Mouse (Mus musculus) testis, postnatal 14 days (tissue): ENCODE results near the gene Thumpd3.

ENCODE experiments used
- DNase-seq: peaks from one replicate; pipeline ENCODE4 v3.0.0; 2021; ENCODE audit warnings: low spot score

Thumpd3 gene

DNA sequence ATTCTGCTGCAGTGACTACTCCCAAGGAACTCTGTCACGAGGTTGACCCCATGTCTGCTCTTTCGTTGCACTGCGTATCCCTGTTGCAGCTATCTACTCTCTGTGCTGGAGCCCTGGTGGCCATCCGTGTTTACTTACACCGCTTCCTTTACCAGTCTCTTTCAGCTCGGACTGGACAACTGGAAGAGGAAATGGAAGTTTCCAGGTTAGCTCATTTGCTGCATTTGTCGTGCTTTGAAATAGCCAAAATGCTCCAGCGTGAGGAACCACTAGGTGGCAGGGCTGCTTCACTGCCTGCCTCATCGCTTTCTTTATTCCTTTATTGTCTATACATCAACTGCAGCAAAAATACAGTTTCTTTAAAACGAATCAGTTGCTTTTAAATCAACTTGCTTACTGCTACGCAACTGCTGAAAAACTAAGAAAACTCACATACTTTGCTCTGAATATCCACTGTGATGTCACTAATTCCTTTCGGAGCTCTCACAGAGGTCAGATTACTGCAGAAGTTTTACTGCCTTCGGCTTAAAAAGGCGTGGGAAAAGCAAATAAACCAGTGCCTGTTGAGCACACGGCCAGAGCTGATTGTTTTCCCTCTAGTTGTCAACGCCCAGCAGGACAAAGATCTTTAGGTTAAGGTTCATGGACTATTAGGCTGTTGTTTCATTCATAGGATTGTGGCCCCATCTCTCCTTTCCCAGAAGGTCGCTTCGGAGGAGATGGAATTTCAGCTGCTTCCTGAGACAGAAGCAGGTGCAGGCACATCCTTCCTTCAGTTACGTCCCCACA is 7.9 kb upstream of the Thumpd3 start:
- DNase-seq: no peak

DNA sequence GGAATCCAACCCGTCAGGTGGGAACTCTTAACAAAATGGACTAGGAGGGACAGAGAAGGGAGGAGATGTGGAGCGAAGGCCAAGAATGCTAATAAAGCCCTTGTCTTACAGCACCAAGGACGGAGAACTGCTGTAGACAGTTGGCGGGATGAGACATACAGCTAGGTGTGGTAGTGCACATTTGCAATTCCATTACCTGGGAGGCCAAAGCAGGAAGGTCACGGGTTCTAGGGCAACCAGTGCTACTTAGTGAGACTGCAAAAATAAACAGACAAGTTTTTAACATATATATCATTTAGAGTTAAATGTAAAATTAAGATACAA is 7.3 kb upstream of the Thumpd3 start:
- no peak for DNase-seq

DNA sequence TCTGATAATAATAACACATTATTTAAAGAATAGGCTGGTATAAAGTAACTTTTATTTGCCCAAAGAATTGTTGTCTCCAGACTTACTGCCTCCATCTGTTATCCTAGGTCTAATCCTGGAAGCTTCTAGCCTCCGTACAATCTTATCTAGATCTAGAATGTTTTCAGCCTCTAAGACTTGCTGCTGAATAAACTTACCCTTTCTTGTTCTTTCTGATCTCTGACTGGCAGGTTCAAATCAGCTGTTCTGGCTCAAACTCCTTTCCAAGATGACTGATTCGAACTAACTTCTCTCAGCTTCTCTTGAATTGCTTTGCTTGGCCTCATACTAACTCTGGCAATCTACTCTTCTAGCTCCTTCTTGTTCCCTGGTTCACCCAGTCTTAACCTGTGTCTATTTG is 5.7 kb upstream of the Thumpd3 start:
- DNase-seq: no peak

DNA sequence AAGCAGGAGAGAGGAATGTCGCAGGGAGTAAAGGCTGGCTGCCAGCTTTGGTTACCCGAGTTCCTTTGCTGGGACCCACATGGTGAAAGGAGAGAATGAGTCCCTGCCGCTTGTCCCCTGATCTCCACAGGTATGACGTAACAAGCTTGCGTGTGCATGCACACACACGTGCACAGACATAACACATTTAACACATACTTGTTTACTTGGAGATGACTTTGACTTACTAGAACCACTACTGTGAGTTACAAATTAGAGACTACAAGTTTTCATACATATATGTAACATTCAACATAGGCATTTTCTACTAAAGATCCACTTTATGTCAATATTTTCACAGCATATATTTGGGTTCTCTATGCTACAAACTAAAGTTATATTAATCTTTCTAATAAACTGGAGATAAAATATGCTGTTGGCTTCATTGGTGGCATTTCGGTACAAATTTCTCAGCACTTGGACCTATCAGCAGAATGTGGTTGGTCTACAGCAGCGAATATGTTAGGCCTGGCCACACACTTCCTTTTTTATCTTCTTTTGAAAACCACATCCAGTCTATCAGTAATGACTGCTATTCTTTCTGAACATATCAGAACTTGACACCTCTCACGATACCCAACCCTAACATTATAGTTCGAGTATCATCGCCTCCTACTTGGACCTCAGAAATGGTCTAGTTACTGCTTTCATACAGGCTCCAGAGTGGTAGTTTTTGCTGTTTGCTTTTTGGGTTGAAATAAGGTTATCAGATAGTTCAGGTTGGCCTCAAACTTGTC is 4.6 kb upstream of the Thumpd3 start:
- no peak for DNase-seq

DNA sequence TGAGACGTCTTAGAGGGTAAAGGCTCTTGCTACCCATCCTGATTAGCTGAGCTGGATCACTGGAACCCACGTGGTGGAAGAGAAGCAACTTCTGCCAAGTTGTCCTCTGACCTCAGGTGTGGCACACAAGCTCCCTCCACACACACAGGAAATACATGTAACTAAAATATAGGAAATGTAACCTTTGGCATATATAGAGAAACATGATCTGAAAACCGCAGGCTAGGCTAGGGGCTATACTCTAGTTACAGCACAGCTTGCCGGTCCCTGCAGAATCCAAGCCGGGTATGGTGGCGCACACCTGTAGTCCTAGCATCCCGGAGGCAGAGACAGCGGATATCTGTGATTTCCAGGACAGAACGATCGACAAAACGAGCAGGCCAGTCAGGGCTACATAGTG is 450 bp upstream of the Thumpd3 start:
- DNase-seq: peak; percentile 24

DNA sequence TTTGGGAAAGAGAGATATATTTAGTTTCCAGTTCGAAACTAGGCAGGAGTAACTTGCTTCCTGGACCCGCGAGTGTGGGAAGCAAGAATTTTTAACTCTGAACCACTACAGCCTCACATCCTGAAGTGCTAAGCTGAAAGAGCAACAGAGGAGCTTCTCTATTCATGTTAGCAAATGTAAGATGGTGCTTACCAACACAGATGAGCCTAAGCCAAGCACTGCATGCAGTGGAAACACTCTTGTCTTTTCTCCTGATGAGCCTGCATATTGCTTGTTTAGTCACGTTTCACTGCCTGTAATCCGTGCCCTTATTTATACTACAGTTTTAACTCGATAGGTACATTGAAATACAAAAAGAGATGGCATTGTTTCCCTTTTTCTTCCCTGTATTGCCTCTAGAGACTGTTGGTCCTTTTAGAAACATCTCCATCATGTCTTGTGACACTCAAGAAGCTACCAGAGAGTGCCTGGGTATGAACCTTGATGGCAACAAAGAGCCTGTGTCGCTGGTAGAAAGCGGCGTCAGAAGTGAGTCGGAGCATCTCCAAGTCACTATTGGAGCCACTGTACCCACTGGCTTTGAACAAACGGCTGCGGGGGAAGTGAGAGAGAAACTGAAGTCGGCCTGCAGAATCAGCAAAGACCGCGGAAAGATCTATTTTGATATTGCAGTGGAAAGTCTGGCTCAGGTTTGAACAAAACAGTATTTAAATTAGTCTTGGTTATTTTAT is 1.2 kb downstream of the Thumpd3 start:
- no peak for DNase-seq

DNA sequence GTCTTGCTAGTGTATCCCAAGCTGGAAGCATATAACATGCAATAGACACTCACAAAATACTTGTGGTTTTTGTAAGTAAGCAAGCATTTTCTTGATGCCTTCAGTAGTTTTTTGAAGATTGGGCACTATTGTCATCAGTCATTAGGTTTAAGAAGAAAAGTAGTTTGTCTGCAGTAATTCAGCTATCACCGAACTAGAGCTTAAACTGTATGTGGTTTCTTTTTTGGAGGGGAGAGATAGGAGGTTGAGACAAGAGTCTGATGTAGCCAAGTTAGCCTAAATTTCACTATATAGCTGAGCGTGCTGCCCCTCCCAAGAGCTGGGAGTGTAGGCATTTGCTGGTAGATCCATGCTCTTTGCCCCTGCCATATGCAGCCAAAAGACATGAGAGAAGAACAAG is 2.3 kb downstream of the Thumpd3 start:
- DNase-seq: no peak

DNA sequence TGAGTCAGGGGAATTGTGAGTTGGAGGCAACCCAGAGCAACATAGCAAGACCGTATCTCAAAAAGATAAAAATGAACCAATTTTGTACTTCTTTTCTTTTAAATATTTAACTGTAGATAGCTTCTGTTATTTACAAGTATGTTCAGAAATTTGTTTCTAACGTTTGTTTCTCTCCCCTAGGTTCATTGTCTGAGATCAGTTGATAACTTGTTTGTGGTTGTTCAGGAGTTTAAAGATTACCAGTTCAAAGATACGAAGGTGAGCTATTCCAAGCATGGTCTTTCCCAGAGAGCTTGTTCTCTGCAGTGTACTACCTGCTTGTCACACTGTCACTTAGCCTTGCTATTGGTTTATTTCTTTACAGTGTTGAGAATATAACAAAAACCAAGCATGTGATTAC is 3.1 kb downstream of the Thumpd3 start:
- DNase-seq: no peak

DNA sequence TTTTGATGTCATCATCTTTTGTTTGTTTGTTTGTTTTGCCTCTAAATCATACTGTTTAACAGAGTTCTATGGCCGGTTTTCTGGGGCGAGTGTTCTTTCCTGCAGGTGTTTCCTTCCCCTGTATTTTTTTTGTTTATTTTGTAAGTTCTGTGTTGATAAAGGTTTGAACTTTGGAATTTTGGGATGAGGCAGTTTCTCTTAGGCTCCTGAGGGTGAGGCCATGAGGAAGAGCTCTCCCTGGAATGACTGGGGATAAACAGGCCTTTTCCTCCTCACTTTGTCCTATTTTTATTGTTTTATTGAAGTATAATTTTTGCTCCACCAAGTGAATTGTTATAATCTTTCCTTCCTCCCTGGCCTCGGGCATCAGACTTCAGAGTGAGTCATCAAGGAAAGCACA is 6.9 kb downstream of the Thumpd3 start:
- DNase-seq: no peak

DNA sequence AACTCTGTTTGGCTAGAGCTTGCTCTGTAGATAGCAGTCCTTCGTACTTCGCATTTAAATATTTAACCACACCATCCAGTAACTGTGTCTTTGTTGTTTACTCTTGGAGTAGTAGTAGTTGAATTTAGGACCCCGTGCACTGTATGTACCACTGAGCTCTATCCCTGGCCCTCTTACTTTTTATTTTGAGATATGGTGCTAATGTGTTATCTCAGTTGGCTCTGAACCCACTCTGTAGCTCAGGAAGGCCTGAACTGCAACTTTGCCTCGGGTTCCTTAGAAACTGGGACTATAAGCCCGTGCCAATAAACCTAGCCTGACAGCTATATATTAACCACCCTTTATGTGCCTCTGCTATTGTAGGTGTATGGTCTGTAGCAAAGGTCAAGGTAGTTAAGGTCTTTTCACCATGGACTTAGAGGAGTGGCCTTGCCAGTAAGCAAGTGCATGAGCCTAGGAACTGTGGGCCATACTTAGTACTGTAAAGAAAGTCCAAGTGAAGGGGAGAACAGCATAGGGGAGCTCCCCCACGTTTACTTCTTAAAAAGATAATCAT is 8.6 kb downstream of the Thumpd3 start:
- DNase-seq: no peak

DNA sequence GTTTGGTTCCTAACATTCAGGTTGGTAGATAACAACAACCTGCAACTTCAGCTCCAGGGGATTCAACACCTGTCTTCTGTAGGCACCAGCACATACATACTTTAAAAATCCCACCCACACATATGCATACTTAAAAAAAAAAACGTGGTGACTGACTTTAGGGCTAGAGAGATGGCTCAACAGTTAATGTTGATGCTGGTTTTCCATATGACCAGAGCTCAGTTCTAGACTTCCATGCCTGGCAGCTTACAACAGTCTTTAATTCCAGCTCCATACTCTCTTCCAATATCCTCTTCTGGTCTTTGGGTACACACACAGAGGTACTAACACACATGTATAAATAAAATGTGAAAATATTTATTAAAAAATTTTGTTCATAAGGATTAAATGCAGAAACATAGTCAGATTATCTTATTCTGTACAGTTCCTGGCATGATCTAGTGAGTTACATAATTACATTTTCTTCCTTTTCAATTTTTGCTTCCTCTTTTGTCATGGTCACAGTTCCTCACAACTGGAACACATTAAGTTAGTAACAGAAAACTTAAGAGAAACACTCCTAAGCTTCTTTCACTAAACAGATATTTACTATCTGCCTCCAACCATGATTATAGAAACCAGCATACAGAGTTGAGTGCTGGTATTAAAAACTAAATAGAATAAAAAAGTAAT is 15.0 kb downstream of the Thumpd3 start:
- DNase-seq: no peak

DNA sequence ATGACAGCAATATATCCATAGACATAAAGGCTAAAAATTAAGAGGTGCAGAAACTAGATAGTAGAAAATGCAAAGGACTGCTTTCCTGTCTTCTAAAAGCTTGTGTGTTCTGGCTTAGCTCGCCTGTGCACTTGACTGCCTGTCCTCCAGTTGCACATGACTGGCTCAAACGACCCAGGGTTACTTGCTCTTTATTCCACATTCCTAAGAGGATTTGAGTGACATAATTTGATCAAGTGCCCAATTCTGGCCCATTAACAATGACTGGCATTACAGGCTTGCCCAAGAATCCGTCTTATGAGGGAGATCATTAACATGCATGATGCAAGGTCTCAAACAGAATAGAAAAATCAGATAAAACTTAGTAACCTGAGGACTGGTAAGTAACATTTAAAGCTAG is 16.2 kb downstream of the Thumpd3 start:
- DNase-seq: no peak

DNA sequence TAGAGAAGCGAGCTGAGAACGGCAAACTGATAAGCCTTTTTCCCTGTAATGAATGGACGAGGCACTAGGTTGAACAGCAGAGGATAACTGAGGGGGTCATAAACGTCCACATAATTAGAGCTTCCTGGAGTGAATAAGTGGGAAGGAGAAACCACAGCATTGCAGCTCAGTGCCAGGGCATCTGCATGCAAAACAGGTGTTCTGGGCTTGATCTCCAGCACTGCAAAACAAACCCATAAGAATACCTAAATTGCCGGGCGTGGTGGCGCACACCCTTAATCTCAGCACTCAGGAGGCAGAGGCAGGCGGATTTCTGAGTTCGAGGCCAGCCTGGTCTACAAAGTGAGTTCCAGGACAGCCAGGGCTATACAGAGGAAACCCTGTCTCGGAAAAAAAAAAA is 17.3 kb downstream of the Thumpd3 start:
- no peak for DNase-seq

DNA sequence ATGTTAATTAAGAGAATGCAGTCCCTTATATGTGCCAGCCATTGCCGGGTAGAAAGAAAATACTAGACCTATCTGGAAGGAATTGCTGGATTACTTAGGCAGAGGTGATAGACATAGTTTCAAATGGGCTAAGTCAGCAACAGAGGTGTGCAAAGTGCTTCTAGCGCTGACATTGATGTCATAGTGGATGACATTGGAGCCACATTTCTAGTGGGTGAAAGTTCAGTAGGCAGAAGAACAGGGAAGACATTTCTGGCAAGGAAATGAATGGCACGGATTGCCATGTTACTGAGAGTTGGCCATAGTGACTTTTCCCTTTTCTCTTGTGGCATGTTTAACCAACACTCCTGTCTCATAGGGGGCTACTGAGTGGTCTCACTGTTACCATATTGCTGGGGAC is 19.2 kb downstream of the Thumpd3 start:
- no peak for DNase-seq

DNA sequence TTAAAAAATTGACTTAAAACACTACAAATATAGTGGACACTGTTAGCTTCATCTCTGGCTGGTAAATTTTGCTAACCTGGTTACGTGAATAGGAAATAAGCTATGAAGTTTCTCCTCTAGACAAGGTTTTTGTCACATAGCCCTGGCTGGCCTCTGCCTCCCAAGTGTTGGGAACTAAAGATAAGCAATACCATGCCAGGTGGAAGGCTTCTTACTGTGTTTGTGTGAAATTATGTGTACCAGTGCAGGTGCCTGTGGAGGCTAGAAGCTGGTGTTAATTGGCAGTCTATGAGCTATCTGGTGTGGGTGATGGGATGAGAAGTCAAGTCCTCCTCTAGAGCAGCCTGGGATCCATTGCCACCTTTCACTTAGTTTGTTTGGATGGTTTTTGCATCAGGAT is 23.1 kb downstream of the Thumpd3 start:
- no peak for DNase-seq

DNA sequence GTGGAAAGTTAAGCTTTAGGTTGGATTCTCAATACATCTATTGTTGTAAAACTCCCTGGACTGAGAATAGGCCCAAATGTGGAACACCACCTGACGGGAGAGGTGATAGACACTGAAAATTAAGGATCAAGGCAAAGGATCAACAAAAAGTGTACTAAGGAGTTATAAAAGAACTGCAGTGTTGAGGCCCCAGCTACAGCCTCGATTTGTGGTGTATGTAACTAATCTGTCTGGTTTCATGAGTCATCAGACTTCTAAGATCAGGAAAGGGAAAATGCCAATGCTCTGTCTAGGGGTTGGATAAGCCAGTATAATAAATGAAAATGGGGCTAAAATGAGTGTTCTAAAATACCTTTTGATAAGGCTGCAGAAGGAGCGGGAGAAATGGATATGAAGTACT is 29.2 kb downstream of the Thumpd3 start:
- no peak for DNase-seq

DNA sequence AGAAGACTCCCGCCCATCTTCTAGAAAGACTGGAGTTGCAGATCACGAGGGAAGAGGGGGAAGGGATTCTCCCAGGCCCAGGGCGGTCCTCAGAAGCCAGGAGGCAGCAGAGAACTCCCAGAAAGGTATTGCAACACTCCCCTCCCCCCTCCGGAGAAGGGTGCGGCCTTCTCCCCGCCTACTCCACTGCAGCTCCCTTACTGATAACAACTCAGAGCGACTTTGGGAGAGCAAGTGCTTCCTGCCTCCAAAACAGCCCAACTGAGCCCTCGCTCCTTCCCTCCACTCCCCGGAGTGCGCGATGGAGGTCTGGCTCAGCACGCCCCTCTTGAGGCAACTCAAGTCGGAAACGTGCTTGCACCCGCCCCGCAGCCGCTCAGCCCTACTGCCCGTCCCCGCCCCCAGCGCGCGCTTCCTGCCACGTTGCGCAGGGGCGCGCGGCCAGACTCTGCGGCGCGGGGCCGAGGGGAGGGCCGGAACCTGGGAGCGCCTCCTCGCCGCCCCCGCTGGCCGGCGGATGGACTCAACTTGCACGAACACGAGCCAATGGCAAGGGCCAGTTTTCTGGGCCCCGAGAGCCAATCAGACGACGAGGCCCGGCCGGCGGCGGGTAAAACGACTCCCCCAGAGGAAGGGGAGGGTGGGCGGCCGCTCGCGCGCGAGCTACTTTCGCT is 30.1 kb downstream of the Thumpd3 start:
- peak; percentile 95 for DNase-seq

DNA sequence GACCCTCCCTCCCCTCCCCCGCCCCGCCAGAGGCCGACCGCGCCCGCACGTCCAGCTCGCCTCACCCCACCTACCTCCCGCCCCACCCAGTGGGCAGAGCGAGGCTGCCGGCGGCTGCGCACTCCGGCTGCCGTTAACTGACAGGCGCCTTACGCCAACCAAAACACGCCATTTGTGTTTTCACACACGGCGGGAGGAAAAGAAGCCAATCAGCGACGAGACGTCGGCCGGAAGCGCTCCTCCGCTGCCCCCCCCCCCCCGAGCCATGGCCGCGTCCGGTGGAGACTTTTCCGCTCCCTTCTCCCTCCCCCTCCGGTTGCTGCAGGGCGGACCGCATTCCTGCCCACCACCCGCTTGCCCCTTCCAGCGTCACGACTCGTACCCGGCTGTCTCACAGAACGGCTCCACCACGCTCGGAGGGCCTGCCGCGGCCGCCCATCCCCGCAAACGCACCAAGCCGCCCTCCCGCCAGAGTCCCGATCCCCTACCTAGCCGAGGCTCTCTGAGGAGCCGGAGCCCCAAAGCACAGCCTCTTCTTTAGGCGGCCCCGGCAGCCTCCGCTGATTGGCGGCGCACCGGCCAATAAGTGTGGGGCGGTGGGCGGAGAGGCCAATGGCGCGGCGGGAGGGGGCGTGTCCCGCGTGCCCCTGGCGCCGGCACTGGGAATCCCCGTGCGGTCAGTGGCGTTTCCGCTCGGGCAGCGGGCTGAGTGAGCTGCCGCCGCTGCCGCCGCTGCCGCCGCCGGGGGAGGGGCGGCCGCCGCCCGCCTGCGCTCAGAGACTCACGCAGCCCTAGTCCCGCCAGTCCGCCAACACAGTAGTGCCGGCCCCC is 30.9 kb downstream of the Thumpd3 start, which contains the start of gene Setd5:
Setd5 (plus strand) TSS at position 680 of the 831 bp plus-strand sequence.
- peak; percentile 98 for DNase-seq

DNA sequence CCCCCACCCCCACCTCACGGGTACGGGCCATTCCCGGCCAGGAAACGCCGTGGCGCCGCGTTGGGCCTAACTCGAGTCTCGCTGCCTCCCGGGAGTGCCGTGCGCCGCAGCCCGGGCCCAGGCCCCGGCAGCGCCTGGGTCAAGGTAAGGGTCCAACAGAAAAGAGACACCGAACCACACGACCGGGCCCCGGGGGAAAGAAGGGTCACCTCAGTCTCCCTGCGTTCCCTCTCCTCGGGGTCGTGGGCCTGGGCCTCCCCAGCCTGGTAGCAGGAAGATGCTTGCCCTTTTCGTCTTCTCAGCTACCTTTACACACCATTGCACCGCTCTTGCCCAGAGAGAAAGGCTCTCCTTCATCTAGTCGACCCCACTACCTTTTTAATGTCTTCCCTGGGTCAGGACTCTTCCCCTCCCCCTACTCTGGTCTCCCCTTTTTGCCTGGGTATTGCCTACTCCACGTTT is 31.6 kb downstream of the Thumpd3 start:
- no peak for DNase-seq

DNA sequence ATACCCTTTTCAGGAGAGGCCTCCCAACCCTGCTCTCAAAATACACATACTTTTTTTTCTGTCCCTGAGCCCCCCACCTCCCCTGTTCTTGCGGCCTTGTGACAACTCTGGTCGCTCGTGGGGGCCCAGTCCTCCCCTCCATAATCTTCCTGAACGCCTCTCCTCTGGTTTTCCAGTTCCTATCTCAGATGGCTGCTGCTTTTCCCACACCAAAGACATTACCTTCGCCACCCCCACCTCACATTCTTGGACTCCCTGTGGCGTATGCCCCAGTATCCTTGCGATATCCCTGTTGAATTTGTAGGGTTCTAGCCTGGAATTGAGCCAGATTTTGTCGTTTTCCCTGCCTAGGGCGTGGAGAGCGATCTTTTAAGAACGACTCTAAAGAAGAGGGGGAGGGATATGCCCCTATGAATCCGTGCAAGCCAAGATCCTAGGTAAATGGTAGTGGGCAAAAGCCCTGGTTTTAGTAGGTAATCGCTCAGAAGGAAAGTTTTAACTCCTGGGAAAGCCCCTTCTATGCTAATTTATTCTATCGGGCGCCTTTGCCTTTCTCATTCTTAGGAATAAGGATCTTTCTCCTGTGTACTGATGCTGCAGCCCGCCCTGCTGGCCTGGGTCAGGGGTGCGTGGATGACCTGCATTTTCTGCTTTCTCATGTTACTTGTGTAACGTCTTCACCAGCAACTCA is 32.2 kb downstream of the Thumpd3 start:
- DNase-seq: peak; percentile 60
